Mouse (Mus musculus) urinary bladder, postnatal 36 days (tissue): ENCODE data around the gene Gm20388.

Source experiments
- DNase-seq, 2 experiments: peaks; one replicate each; pipeline ENCODE4 v3.0.0; 2022; ENCODE audit warnings: low spot score in 2 of 2, mixed read lengths in 1 of 2

The Gm20388 gene

GRCm38 (mm10) chr8:122720070-122720729 is 2809.6 kb downstream of the Gm20388 start:
- no peak for DNase-seq

GRCm38 (mm10) chr8:122720811-122721640 is 2810.4 kb downstream of the Gm20388 start:
- DNase-seq: no peak

- no peak for DNase-seq
These were observed 2814.5 kb downstream of the Gm20388 start for GRCm38 (mm10) chr8:122725187-122725586.

GRCm38 (mm10) chr8:122726789-122727188 is 2816.1 kb downstream of the Gm20388 start:
- no peak for DNase-seq

GRCm38 (mm10) chr8:122727412-122727811 is 2816.8 kb downstream of the Gm20388 start:
- no peak for DNase-seq

- DNase-seq: no peak
These were observed 2818.0 kb downstream of the Gm20388 start for GRCm38 (mm10) chr8:122728630-122729029.

- no peak for DNase-seq
These were observed 2824.5 kb downstream of the Gm20388 start for GRCm38 (mm10) chr8:122735110-122735509.

GRCm38 (mm10) chr8:122735542-122736473 is 2825.2 kb downstream of the Gm20388 start:
- DNase-seq: no peak

- no peak for DNase-seq
These were observed 2826.0 kb downstream of the Gm20388 start for GRCm38 (mm10) chr8:122736623-122737022.

GRCm38 (mm10) chr8:122737071-122737470 is 2826.4 kb downstream of the Gm20388 start:
- DNase-seq: no peak

- no peak for DNase-seq
These were observed 2827.2 kb downstream of the Gm20388 start for GRCm38 (mm10) chr8:122737886-122738285.

GRCm38 (mm10) chr8:122739102-122739725 is 2828.6 kb downstream of the Gm20388 start:
- no peak for DNase-seq

GRCm38 (mm10) chr8:122742471-122742870 is 2831.8 kb downstream of the Gm20388 start:
- DNase-seq: no peak

- DNase-seq: no peak
These were observed 2834.5 kb downstream of the Gm20388 start for GRCm38 (mm10) chr8:122745022-122745749.

- DNase-seq: no peak
These were observed 2835.2 kb downstream of the Gm20388 start for GRCm38 (mm10) chr8:122745750-122746275.

- no peak for DNase-seq
These were observed 2835.8 kb downstream of the Gm20388 start for GRCm38 (mm10) chr8:122746439-122746838.

- no peak for DNase-seq
These were observed 2837.2 kb downstream of the Gm20388 start for GRCm38 (mm10) chr8:122747825-122748224.

GRCm38 (mm10) chr8:122749333-122749958 is 2838.8 kb downstream of the Gm20388 start:
- no peak for DNase-seq

- DNase-seq: no peak
These were observed 2840.7 kb downstream of the Gm20388 start for GRCm38 (mm10) chr8:122751342-122751741.

GRCm38 (mm10) chr8:122752111-122752721 is 2841.6 kb downstream of the Gm20388 start:
- no peak for DNase-seq
